Mouse (Mus musculus) thymus, adult 2 months (tissue): Measurements from ENCODE around the gene Gm44965.

Source experiments
- CTCF ChIP-seq: fragments of 200-500 bp; IDR thresholded peaks from 2 replicates; pipeline ENCODE4 v1.5.1; 2012; ENCODE audit warnings: mild to moderate bottlenecking, control low read depth, low read length, moderate library complexity, borderline replicate concordance; ENCODE audit not compliant: control insufficient read depth, poor library complexity, insufficient read depth; ENCODE audit errors: extremely low read depth
- POLR2A ChIP-seq: fragments of 200-500 bp; IDR thresholded peaks from 2 replicates; pipeline ENCODE4 v1.6.1; 2012; ENCODE audit warnings: mild to moderate bottlenecking, low read length, control low read depth, moderate library complexity; ENCODE audit not compliant: control insufficient read depth, poor library complexity, insufficient read depth; ENCODE audit errors: extremely low read depth

DNA sequence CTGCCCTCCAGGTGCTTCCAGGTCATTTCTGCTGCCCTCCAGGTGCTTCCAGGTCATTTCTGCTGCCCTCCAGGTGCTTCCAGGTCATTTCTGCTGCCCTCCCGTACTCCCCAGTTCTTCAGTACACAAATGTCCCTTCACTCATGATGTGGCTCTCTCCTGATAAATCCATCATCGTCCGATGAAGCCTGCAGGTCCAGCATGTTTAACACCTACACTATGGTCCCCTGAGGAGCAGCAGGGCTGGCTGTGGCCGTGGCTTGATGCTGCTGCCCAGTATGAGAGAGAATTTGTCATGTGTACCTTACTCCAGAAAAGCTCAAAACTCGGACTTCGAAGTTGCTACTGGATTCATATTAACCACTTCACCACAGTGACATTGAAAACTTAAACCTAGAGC, 47.6 kb downstream of the Gm44965 start:
- TF ChIP-seq POLR2A, result no peak
- no peak for TF ChIP-seq CTCF
